Mouse (Mus musculus): ENCODE measurements around the gene Ugt1a5. TPM values are rescaled to one million over a fixed set of nuclear protein-coding genes. Genes with fewer than 3 reads are reported as not detected.
"Not testable (repeated sequence)": the region's sequence is repeated elsewhere in the genome, so short reads cannot be mapped to it uniquely, and the experiment has no call there.

Gene Ugt1a5
- polyA plus RNA-seq, 1 experiment = 35.1 TPM

- no peak for TF ChIP-seq CTCF (IDR thresholded peaks at IDR 0.05; ENCODE audit: low read depth, low read length)
- no peak for TF ChIP-seq POLR2A (IDR thresholded peaks at IDR 0.05; ENCODE audit: borderline replicate concordance, low read depth, low read length)
- Histone ChIP-seq H3K27ac (ENCODE audit: insufficient read depth, low read depth, low read length) (no peak overlapping the region), H3K4me1 (ENCODE audit: control insufficient read depth, insufficient read depth, low read length) (peaks cover 10% of the 10 kb centered on the region), H3K4me3 (ENCODE audit: insufficient read depth, low read length) (no peak overlapping the region)
Measured at GRCm38 (mm10) chr1:88223591-88223990, 57.8 kb downstream of the Ugt1a5 start.

- H3K4me3 ChIP-seq (ENCODE audit: insufficient read depth, low read length) = no peak overlapping the region
- H3K27ac ChIP-seq (ENCODE audit: insufficient read depth, low read depth, low read length) = no peak overlapping the region
- TF ChIP-seq CTCF (IDR thresholded peaks at IDR 0.05; ENCODE audit: low read depth, low read length) (no peak), POLR2A (IDR thresholded peaks at IDR 0.05; ENCODE audit: borderline replicate concordance, low read depth, low read length) (no peak)
- H3K4me1 ChIP-seq (ENCODE audit: control insufficient read depth, insufficient read depth, low read length) = peaks cover 10% of the 10 kb centered on the region
Measured at GRCm38 (mm10) chr1:88224029-88224776, 58.4 kb downstream of the Ugt1a5 start.

DNA sequence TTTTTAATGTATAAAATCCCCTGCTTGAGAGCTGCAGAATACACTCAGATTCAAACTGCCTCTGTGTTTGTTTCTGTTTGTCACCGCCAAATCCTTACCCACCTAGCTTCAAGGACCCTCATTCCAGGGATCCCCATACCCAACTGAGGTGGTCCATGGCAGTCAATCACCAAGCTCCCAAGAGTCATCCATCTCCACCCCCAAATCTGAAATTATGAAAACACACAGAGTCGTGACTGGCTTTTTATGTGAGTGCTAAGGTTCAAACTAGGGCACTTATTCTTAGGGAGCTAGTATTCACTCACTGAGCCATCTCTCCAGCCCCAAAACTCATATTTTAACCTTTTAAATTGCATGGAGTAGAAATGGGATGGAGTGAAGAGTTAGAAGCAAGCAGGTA is 59.5 kb downstream of the Ugt1a5 start:
- H3K4me1 ChIP-seq (ENCODE audit: control insufficient read depth, insufficient read depth, low read length) = peaks cover 10% of the 10 kb centered on the region
- H3K27ac ChIP-seq (ENCODE audit: insufficient read depth, low read depth, low read length); H3K4me3 ChIP-seq (ENCODE audit: insufficient read depth, low read length): not testable (repeated sequence)

DNA sequence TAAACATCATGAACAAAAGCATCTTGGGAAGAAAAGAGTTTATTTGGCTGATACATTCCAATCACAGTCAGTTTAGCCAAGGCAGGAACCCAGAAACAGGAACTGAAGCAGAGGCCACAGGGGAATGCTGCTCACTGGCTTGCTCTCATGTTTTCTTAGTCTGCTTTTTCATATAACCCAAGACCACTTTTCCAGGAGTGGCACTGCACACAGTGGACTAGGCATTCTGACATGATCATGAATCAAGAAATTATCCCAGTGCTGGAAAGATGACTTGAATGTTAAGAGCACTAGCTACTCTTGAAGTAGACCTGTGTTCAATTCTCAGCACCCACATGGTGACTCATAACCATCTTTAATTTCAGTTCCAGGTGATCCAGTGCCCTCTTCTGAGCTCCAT is 59.9 kb downstream of the Ugt1a5 start:
- Histone ChIP-seq H3K27ac (ENCODE audit: insufficient read depth, low read depth, low read length) (no peak overlapping the region), H3K4me3 (ENCODE audit: insufficient read depth, low read length) (no peak overlapping the region), H3K4me1 (ENCODE audit: control insufficient read depth, insufficient read depth, low read length) (peaks cover 10% of the 10 kb centered on the region)
- TF ChIP-seq CTCF (IDR thresholded peaks at IDR 0.05; ENCODE audit: low read depth, low read length) (no peak), POLR2A (IDR thresholded peaks at IDR 0.05; ENCODE audit: borderline replicate concordance, low read depth, low read length) (no peak)

- H3K4me3 ChIP-seq (ENCODE audit: insufficient read depth, low read length) = no peak within 1 kb of the TSS
- TF ChIP-seq CTCF (IDR thresholded peaks at IDR 0.05; ENCODE audit: low read depth, low read length) = no peak
- TF ChIP-seq POLR2A (IDR thresholded peaks at IDR 0.05; ENCODE audit: borderline replicate concordance, low read depth, low read length) = no peak
- no peak within 1 kb of the TSS for H3K27ac ChIP-seq (ENCODE audit: insufficient read depth, low read depth, low read length)
- peaks cover 10% of the 10 kb centered on the region for H3K4me1 ChIP-seq (ENCODE audit: control insufficient read depth, insufficient read depth, low read length)
Measured at GRCm38 (mm10) chr1:88226670-88227379, 61.0 kb downstream of the Ugt1a5 start, which contains the start of gene Mroh2a. TSS of gene Mroh2a (plus strand) at chr1:88226986.

GRCm38 (mm10) chr1:88227482-88227881 is 61.7 kb downstream of the Ugt1a5 start:
- H3K4me3 ChIP-seq (ENCODE audit: insufficient read depth, low read length) = no peak overlapping the region
- no peak for TF ChIP-seq POLR2A (IDR thresholded peaks at IDR 0.05; ENCODE audit: borderline replicate concordance, low read depth, low read length)
- no peak for TF ChIP-seq CTCF (IDR thresholded peaks at IDR 0.05; ENCODE audit: low read depth, low read length)
- no peak overlapping the region for H3K27ac ChIP-seq (ENCODE audit: insufficient read depth, low read depth, low read length)
- peaks cover 10% of the 10 kb centered on the region for H3K4me1 ChIP-seq (ENCODE audit: control insufficient read depth, insufficient read depth, low read length)

DNA sequence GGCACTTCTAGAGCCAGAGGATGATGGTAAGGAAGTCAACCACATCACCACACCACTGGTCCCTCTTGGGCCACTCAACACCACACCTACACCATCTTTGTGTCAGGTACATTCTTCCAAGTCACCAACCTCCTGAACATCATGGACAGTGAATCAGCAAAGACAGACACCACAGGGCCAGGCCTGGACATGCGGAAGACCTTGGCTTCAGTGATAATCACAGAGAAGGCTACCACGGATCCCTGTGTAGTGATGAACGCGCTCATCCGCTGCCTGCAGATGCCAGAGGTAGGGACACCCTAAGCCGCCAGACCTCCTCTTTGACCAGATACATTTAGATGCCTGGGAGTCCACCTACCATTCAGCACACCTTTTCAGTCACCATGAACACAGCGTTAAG is 62.3 kb downstream of the Ugt1a5 start:
- no peak for TF ChIP-seq CTCF (IDR thresholded peaks at IDR 0.05; ENCODE audit: low read depth, low read length)
- TF ChIP-seq POLR2A (IDR thresholded peaks at IDR 0.05; ENCODE audit: borderline replicate concordance, low read depth, low read length) = no peak
- H3K4me1 ChIP-seq (ENCODE audit: control insufficient read depth, insufficient read depth, low read length) = peaks cover 10% of the 10 kb centered on the region
- no peak overlapping the region for H3K4me3 ChIP-seq (ENCODE audit: insufficient read depth, low read length)
- no peak overlapping the region for H3K27ac ChIP-seq (ENCODE audit: insufficient read depth, low read depth, low read length)

DNA sequence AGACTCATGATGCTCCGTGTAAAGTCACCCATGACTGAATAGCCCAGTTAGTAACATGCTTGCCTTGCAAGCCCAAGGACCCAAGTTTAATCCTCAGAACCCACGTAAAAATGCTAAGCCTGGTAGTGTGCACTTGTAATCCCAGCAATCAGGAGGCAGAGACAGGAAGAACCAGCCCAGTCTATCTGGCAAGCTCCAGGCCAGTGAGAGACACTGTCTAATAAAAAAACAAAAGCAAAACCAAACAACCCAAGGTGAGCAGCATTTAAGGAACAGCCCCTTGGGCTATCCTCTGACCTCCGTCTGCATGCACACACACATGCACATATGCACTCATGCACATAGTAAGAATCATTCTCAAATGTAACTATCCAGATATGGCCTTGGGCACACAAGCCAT is 63.8 kb downstream of the Ugt1a5 start:
- Histone ChIP-seq H3K27ac (ENCODE audit: insufficient read depth, low read depth, low read length) (no peak overlapping the region), H3K4me1 (ENCODE audit: control insufficient read depth, insufficient read depth, low read length) (peaks cover 10% of the 10 kb centered on the region), H3K4me3 (ENCODE audit: insufficient read depth, low read length) (no peak overlapping the region)
- TF ChIP-seq CTCF (IDR thresholded peaks at IDR 0.05; ENCODE audit: low read depth, low read length) = no peak

GRCm38 (mm10) chr1:88229986-88230385 is 64.2 kb downstream of the Ugt1a5 start:
- TF ChIP-seq POLR2A (IDR thresholded peaks at IDR 0.05; ENCODE audit: borderline replicate concordance, low read depth, low read length) (no peak), CTCF (IDR thresholded peaks at IDR 0.05; ENCODE audit: low read depth, low read length) (no peak)

GRCm38 (mm10) chr1:88230421-88230820 is 64.6 kb downstream of the Ugt1a5 start:
- peaks cover 10% of the 10 kb centered on the region for H3K4me1 ChIP-seq (ENCODE audit: control insufficient read depth, insufficient read depth, low read length)
- TF ChIP-seq POLR2A (IDR thresholded peaks at IDR 0.05; ENCODE audit: borderline replicate concordance, low read depth, low read length) (no peak), CTCF (IDR thresholded peaks at IDR 0.05; ENCODE audit: low read depth, low read length) (no peak)
- no peak overlapping the region for H3K4me3 ChIP-seq (ENCODE audit: insufficient read depth, low read length)
- H3K27ac ChIP-seq (ENCODE audit: insufficient read depth, low read depth, low read length) = no peak overlapping the region

More at GRCm38 (mm10) chr1:88229986-88230385, 64.2 kb downstream of the Ugt1a5 start:
- Histone ChIP-seq H3K4me3 (ENCODE audit: insufficient read depth, low read length) (no peak overlapping the region), H3K4me1 (ENCODE audit: control insufficient read depth, insufficient read depth, low read length) (peaks cover 10% of the 10 kb centered on the region), H3K27ac (ENCODE audit: insufficient read depth, low read depth, low read length) (no peak overlapping the region)
